Mouse (Mus musculus) layer of hippocampus, adult 2 months (tissue): ENCODE data around the gene 1700025G04Rik. TPM values are rescaled to one million over a fixed set of nuclear protein-coding genes. Genes with fewer than 3 reads are reported as not detected.

ENCODE experiments used
- DNase-seq, 2 experiments: peaks; one replicate each; pipeline ENCODE4 v3.0.0; 2022; ENCODE audit warnings: low spot score in 2 of 2
- H3K27ac ChIP-seq: fragments of 200-600 bp; 2 replicates; pipeline ENCODE4 v1.8.1; 2022
- H3K4me3 ChIP-seq: fragments of 200-600 bp; 2 replicates; pipeline ENCODE4 v1.8.1; 2022; ENCODE audit warnings: mild to moderate bottlenecking
- CTCF ChIP-seq: fragments of 200-600 bp; conservative IDR thresholded peaks from 2 replicates; pipeline ENCODE4 v1.8.1; 2022; ENCODE audit warnings: antibody characterized with exemption, mild to moderate bottlenecking, moderate library complexity
- total RNA-seq, 2 experiments: library from RNA; stranded (reverse); gene quantifications; 2 replicates each; pipeline ENCODE4 v1.2.3; 2021

1700025G04Rik gene
- total RNA-seq, 2 experiments from 2014 or later: 74.2 to 76.0 TPM

DNA sequence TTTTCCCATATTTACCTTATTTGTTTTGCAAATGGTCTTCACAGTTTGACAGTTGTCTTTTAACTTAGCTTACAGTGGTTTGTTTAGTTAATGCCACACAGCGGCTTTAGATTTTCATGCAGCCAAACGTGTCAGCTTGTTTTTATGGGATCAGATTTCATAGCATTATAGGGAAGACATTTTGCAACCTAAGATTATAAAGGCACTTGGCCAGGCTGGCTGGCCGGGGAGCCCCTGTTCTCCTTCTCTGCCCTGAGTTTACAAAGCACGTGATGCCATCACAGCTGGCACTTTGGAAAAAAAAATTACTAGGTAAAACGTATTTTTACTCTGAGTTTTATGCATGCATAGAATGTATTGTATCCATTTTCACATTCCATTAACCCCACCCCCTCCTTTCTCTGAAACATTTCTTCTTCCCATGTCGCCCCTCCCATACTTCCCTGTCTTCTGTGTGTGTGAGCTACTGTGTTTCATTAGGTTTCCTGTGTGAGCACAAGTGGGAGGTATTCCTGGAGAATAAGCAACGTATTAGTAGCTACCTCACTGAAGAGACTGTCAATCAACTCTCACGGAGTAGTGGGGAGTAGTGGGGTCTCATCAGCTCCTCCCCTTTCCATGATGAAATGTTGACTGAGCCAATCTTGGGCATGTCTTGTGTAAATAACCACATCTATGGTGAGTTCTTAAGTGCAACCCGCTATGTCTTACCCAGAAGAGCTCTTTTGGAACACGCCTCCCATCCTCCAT lies 93.8 kb downstream of the 1700025G04Rik start:
- DNase-seq: no peak
- Histone ChIP-seq H3K4me3 (no peak overlapping the region), H3K27ac (no peak overlapping the region)
- TF ChIP-seq CTCF: no peak

DNA sequence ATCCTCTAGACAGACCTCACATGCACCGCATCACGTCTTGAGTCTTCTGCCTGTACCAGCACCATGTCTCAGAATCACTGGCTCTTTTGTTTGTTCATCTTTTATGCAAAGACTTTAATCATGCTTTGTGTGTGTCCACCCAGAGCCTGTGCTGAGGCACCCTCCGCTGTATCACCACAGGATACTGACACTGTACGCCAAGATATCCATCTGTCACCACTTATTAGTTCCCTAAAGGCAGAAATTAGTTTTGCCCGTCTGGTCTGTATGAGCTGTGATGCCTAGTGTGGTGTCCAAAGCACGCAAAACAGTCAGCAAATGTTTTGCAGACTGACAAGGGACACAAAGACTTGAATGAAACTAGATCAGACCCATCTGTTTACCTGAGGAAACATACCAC lies 95.7 kb downstream of the 1700025G04Rik start:
- H3K27ac ChIP-seq: no peak overlapping the region
- no peak for DNase-seq
- no peak for TF ChIP-seq CTCF
- no peak overlapping the region for H3K4me3 ChIP-seq

DNA sequence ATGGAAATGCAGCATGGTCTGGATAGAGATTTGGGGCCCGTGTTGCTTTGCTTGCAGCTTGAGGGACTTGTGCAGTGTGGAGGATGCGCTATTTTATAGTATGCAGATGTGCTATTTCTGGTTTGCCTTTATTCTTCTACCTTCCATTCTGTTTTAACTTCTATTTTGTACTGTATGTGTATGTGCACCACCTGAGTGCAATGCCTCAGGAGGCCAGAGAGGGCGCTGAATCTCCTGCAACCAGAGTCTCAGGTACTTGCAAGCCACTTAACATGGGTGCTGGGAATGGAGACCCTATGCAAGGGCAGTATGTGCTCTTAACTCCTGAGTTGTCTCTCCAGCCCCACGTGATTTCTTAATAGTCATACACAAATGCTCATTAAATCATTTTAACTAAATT lies 98.4 kb downstream of the 1700025G04Rik start:
- Histone ChIP-seq H3K4me3 (no peak overlapping the region), H3K27ac (no peak overlapping the region)
- no peak for DNase-seq
- peak; percentile 38 for TF ChIP-seq CTCF

DNA sequence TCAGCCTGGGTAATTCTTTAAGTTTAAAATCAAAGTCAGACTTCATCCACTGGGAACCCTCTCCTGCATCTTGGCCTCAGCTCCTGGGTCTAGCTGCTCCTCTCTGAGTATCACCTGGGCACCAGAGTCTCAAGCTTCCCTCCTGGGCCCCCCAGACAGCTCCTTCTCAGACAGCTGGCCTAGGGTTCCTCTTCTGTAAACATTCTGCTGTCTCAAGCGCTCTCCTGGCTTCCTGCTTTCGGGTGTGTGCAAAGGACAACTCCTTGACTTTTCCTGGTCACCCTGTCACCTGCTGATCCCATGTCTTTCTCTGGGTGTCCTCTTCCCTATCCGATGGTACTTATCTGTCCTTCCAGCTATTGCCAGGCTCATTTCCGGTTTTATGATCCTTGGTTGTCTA lies 99.3 kb downstream of the 1700025G04Rik start:
- TF ChIP-seq CTCF: no peak
- H3K27ac ChIP-seq: no peak overlapping the region
- DNase-seq: no peak
- H3K4me3 ChIP-seq: no peak overlapping the region

DNA sequence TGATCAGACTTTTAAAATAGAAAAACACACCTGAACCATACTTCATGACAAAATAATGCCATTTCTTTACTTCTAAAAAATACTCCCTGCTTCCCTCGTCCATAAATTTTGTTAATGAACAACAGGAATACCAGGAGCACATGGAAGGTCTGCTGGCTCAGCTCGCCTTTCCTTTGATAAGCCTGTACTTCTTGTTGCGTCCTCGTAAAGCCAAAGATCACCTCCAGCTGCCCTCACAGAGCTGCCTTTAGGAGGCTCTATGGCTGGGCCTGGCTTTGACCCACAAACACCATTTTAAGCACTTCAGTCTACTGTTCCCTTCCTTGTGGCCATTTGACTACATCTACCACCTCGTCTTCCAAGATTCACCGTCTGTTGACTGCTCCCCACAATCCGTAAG lies 101.2 kb downstream of the 1700025G04Rik start:
- H3K4me3 ChIP-seq: no peak overlapping the region
- no peak overlapping the region for H3K27ac ChIP-seq
- no peak for DNase-seq
- no peak for TF ChIP-seq CTCF

- TF ChIP-seq CTCF: no peak
- DNase-seq: no peak
- Histone ChIP-seq H3K4me3 (no peak overlapping the region), H3K27ac (no peak overlapping the region)
Measured at GRCm38 (mm10) chr1:151988066-151988465, 101.9 kb downstream of the 1700025G04Rik start.

DNA sequence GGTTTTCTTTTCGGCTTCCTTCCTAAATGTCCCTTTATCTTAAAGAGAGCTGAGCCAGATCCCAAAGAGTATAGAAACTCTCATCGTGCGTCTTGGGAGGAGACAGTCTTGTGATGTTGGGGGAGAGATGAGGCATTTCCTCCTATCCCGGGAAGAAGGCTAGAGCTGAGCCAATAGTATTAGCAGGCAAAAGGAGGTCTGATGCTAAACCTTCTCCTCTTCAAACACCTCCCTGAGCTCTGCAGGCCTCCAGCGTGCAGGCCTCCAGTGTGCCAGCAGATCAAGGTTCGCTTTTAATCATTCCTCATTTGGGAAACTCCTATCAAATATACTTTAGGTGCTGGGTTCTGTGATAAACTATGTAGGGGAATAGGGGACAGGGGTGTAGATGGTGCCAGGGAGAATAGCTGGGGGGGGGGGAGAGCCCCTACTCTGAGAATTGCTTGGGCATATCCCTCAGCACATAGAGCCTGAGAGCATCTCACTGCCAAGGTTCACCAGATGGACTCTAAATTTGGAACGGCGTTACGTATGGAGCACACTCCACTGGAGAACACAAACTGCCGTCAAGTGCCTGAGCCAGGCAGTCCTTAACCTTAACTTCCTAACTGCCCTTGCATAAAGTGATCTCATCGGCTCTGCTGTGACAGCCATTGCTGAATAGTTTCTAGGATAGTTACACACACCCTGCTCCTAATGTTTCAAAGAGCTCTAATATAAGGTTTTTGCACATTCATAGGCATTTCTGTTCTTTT lies 103.7 kb downstream of the 1700025G04Rik start:
- TF ChIP-seq CTCF: no peak
- Histone ChIP-seq H3K27ac (peak overlapping the region; percentile 46; the same call in 1 of the 2 replicates), H3K4me3 (no peak overlapping the region)
- no peak for DNase-seq

GRCm38 (mm10) chr1:151985056-151985455 lies 104.9 kb downstream of the 1700025G04Rik start:
- no peak for TF ChIP-seq CTCF
- Histone ChIP-seq H3K4me3 (no peak overlapping the region), H3K27ac (no peak overlapping the region)
- DNase-seq: no peak

- H3K27ac ChIP-seq: 0 out of 2 replicates have a peak overlapping the region, but pooled peaks have one; percentile 18
Measured at GRCm38 (mm10) chr1:151983991-151984390, 105.9 kb downstream of the 1700025G04Rik start.

DNA sequence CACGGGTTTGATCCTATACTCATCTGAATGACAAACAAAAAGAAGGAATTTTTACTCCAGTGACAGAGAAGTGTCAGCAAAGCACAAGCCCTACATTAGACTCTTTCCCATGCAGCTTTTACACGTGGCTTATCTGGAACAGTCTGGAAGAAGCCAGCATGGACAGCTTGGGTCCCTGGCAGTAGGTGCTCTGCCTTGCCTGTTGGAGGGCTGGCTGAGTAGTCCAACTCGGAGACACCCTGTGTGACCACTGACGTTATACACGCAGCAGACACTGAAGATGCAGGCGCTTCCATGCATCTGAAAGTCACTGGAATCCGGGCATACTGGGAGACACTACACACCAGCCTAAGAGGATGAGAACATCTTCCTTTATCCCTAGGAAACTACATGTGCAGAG lies 109.4 kb downstream of the 1700025G04Rik start:
- DNase-seq: no peak
- Histone ChIP-seq H3K27ac (no peak overlapping the region), H3K4me3 (no peak overlapping the region)
- TF ChIP-seq CTCF: no peak

More at GRCm38 (mm10) chr1:151983991-151984390, 105.9 kb downstream of the 1700025G04Rik start:
- no peak for DNase-seq
- no peak overlapping the region for H3K4me3 ChIP-seq
- no peak for TF ChIP-seq CTCF

DNA sequence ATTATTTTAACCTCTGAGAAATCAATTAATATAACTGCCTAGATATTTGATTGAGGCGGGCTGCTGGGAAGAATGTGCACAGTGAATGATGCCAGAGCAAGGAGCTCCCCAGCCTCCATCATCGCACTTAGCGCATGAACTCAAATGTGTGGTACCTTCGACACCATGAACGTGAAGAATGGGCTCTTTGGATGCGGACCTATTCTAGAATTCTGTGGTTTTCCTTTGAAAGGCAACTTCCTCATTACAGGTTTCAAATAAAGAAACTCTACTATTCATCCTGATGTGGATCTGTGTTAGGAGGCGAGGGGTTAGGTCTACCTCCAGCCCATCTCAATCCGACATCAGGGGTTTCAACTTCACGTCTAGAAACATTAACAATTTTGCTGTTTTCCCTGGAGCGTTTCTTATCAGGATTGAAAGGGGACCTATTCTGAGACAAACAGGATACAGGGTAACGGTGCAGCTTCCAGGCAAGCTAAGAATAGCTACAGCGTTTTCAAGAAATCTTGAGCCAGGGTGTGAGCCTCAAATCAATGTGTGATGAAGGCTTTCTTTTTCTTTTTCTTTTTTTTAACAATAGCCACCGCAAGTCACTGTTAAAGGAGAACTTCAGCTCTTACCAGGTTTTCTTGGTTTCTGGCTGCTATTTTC lies 110.0 kb downstream of the 1700025G04Rik start:
- H3K4me3 ChIP-seq: no peak overlapping the region
- no peak for DNase-seq
- TF ChIP-seq CTCF: no peak
- no peak overlapping the region for H3K27ac ChIP-seq

GRCm38 (mm10) chr1:151978751-151979150 lies 111.2 kb downstream of the 1700025G04Rik start:
- no peak for TF ChIP-seq CTCF
- no peak for DNase-seq
- Histone ChIP-seq H3K27ac (no peak overlapping the region), H3K4me3 (no peak overlapping the region)

- no peak overlapping the region for H3K27ac ChIP-seq
- TF ChIP-seq CTCF: no peak
- no peak overlapping the region for H3K4me3 ChIP-seq
- no peak for DNase-seq
Measured at GRCm38 (mm10) chr1:151977596-151977995, 112.3 kb downstream of the 1700025G04Rik start.
